Mouse (Mus musculus) urinary bladder, postnatal 14 days (tissue): ENCODE data around the gene 4930451I11Rik.
A peak's percentile ranks its signal among the peaks of the same experiment; 100 is the strongest.

Source experiments
- DNase-seq: peaks from one replicate; pipeline ENCODE4 v3.0.0; 2021; ENCODE audit warnings: low spot score

The 4930451I11Rik gene

GRCm38 (mm10) chr7:126831539-126831938, at the start of gene 4930451I11Rik:
Gene 4930451I11Rik (minus strand): TSS chr7:126831639.
- DNase-seq: no peak

GRCm38 (mm10) chr7:126881040-126881439, 49.6 kb upstream of the 4930451I11Rik start:
- no peak for DNase-seq

GRCm38 (mm10) chr7:126877239-126877638, 45.8 kb upstream of the 4930451I11Rik start:
- no peak for DNase-seq

GRCm38 (mm10) chr7:126870520-126870891, 39.1 kb upstream of the 4930451I11Rik start:
- no peak for DNase-seq

- no peak for DNase-seq
Measured at GRCm38 (mm10) chr7:126869780-126870519, 38.5 kb upstream of the 4930451I11Rik start.

- DNase-seq: no peak
Measured at GRCm38 (mm10) chr7:126868003-126868402, 36.6 kb upstream of the 4930451I11Rik start.

- no peak for DNase-seq
Measured at GRCm38 (mm10) chr7:126867534-126867933, 36.1 kb upstream of the 4930451I11Rik start.

GRCm38 (mm10) chr7:126863791-126864190, 32.4 kb upstream of the 4930451I11Rik start:
- DNase-seq: no peak

GRCm38 (mm10) chr7:126862147-126862784, 30.8 kb upstream of the 4930451I11Rik start, which contains the start of gene Ino80e:
Gene Ino80e (minus strand): TSS chr7:126862377.
- peak; percentile 95 for DNase-seq

GRCm38 (mm10) chr7:126861429-126862130, 30.1 kb upstream of the 4930451I11Rik start, which contains the start of gene Hirip3:
Gene Hirip3 (plus strand): TSS chr7:126861972.
- DNase-seq: peak; percentile 96

GRCm38 (mm10) chr7:126860987-126861386, 29.5 kb upstream of the 4930451I11Rik start:
- DNase-seq: no peak

GRCm38 (mm10) chr7:126856741-126857420, 25.4 kb upstream of the 4930451I11Rik start:
- no peak for DNase-seq

- no peak for DNase-seq
Measured at GRCm38 (mm10) chr7:126855641-126856040, 24.2 kb upstream of the 4930451I11Rik start.

GRCm38 (mm10) chr7:126853454-126853853, 22.0 kb upstream of the 4930451I11Rik start:
- no peak for DNase-seq

GRCm38 (mm10) chr7:126851192-126851591, 19.8 kb upstream of the 4930451I11Rik start:
- DNase-seq: no peak

- DNase-seq: no peak
Measured at GRCm38 (mm10) chr7:126850161-126850560, 18.7 kb upstream of the 4930451I11Rik start.

- no peak for DNase-seq
Measured at GRCm38 (mm10) chr7:126848794-126849193, 17.4 kb upstream of the 4930451I11Rik start.

- DNase-seq: no peak
Measured at GRCm38 (mm10) chr7:126847421-126848398, 16.3 kb upstream of the 4930451I11Rik start.

GRCm38 (mm10) chr7:126847116-126847420, 15.6 kb upstream of the 4930451I11Rik start, which contains the start of gene Doc2a:
Gene Doc2a (plus strand): TSS chr7:126847416.
- DNase-seq: no peak

- no peak for DNase-seq
Measured at GRCm38 (mm10) chr7:126845516-126845915, 14.1 kb upstream of the 4930451I11Rik start.

- no peak for DNase-seq
Measured at GRCm38 (mm10) chr7:126843276-126843675, 11.8 kb upstream of the 4930451I11Rik start.
